Mouse (Mus musculus) liver, embryonic 12.5 days (tissue): ENCODE data around the gene Aldh3b1. TPM values are rescaled to one million over a fixed set of nuclear protein-coding genes. Genes with fewer than 3 reads are reported as not detected.

Source experiments
- polyA plus RNA-seq: library from polyadenylated mRNA; unstranded; fragments of >200 nt; fragmentation: Nextera tagmentation; extraction: Ambion mirVana; gene quantifications from 2 replicates; pipeline ENCODE4 v1.2.1, GENCODE M21; 2016

The Aldh3b1 gene
- polyA plus RNA-seq, 1 experiment from 2014 or later: 1.8 TPM

Other genes with a start within 250 kb of the Aldh3b1 start
- gene Lrp5, start 243.2 kb downstream of the Aldh3b1 start, polyA plus RNA-seq: 2.7 TPM in 2 replicates
- gene 1810055G02Rik, start 221.5 kb downstream of the Aldh3b1 start, polyA plus RNA-seq: 16.4 and 16.5 TPM in 2 replicates
- gene Kmt5b, start 162.4 kb downstream of the Aldh3b1 start, polyA plus RNA-seq: 12.5 and 13.4 TPM in 2 replicates
- gene Chka, start 78.0 kb downstream of the Aldh3b1 start, polyA plus RNA-seq: 25.5 and 26.7 TPM in 2 replicates
- 24.7 and 26.1 TPM in 2 replicates for gene Tcirg1, start 22.7 kb downstream of the Aldh3b1 start, polyA plus RNA-seq
- 197 and 218 TPM in 2 replicates for gene Ndufs8, start 17.0 kb downstream of the Aldh3b1 start, polyA plus RNA-seq
- 14.3 and 15.3 TPM in 2 replicates for gene Unc93b1, start 5.4 kb upstream of the Aldh3b1 start, polyA plus RNA-seq
- 0.04 TPM in 1 of 2 replicates, not detected in the other for gene Aldh3b3, start 28.8 kb upstream of the Aldh3b1 start, polyA plus RNA-seq
- gene Aldh3b2, start 42.5 kb upstream of the Aldh3b1 start, polyA plus RNA-seq: 0.14 and 0.22 TPM in 2 replicates
- gene Acy3, start 56.8 kb upstream of the Aldh3b1 start, polyA plus RNA-seq: 9.1 and 10.0 TPM in 2 replicates
- 1.2 and 1.3 TPM in 2 replicates for gene Tbx10, start 62.9 kb upstream of the Aldh3b1 start, polyA plus RNA-seq
- gene Nudt8, start 70.8 kb upstream of the Aldh3b1 start, polyA plus RNA-seq: 18.6 and 21.0 TPM in 2 replicates
- 0.85 and 1.1 TPM in 2 replicates for gene Gm49405, start 70.8 kb upstream of the Aldh3b1 start, polyA plus RNA-seq
- gene Doc2g, start 73.5 kb upstream of the Aldh3b1 start, polyA plus RNA-seq: 1.3 and 1.5 TPM in 2 replicates
- 186 and 187 TPM in 2 replicates for gene Ndufv1, start 83.0 kb upstream of the Aldh3b1 start, polyA plus RNA-seq
- 583 and 622 TPM in 2 replicates for gene Gstp1, start 108.2 kb upstream of the Aldh3b1 start, polyA plus RNA-seq
- 6.2 and 7.3 TPM in 2 replicates for gene Gstp2, start 116.2 kb upstream of the Aldh3b1 start, polyA plus RNA-seq
- 15.0 and 18.5 TPM in 2 replicates for gene Gstp3, start 129.8 kb upstream of the Aldh3b1 start, polyA plus RNA-seq
- gene Cabp2, start 151.8 kb upstream of the Aldh3b1 start, polyA plus RNA-seq: 0.37 and 0.53 TPM in 2 replicates
- 93.2 and 101 TPM in 2 replicates for gene Cdk2ap2, start 167.4 kb upstream of the Aldh3b1 start, polyA plus RNA-seq
- 4.8 and 5.0 TPM in 2 replicates for gene Pitpnm1, start 170.2 kb upstream of the Aldh3b1 start, polyA plus RNA-seq
- 42.0 and 43.6 TPM in 2 replicates for gene Aip, start 196.1 kb upstream of the Aldh3b1 start, polyA plus RNA-seq
- gene Gpr152, start 210.0 kb upstream of the Aldh3b1 start, polyA plus RNA-seq: not detected in 2 replicates
- gene Cabp4, start 214.2 kb upstream of the Aldh3b1 start, polyA plus RNA-seq: 0.06 and 0.07 TPM in 2 replicates
- 86.5 and 86.9 TPM in 2 replicates for gene Coro1b, start 218.8 kb upstream of the Aldh3b1 start, polyA plus RNA-seq
- gene Ptprcap, start 223.8 kb upstream of the Aldh3b1 start, polyA plus RNA-seq: 24.3 and 26.2 TPM in 2 replicates
- 39.1 and 39.4 TPM in 2 replicates for gene Rps6kb2, start 233.5 kb upstream of the Aldh3b1 start, polyA plus RNA-seq
- gene Carns1, start 245.7 kb upstream of the Aldh3b1 start, polyA plus RNA-seq: 0.93 and 1.3 TPM in 2 replicates